Mouse (Mus musculus) bone marrow, adult 2 months (tissue): Measurements from ENCODE around the gene Tmem222. TPM values are rescaled to one million over a fixed set of nuclear protein-coding genes. Genes with fewer than 3 reads are reported as not detected.

Experiments
- H3K27ac ChIP-seq: fragments of 200-500 bp; 2 replicates; pipeline ENCODE4 v1.5.1; 2012; ENCODE audit warnings: low read depth, mild to moderate bottlenecking, control low read depth, inconsistent platforms, low read length; ENCODE audit not compliant: control insufficient read depth, poor library complexity, insufficient read depth
- H3K4me1 ChIP-seq: fragments of 200-500 bp; 2 replicates; pipeline ENCODE4 v1.6.1; 2011; ENCODE audit warnings: low read length; ENCODE audit not compliant: control insufficient read depth, insufficient read depth
- H3K4me3 ChIP-seq: fragments of 200-500 bp; replicated peaks from 2 replicates; pipeline ENCODE3; 2011; ENCODE audit warnings: mild to moderate bottlenecking, low read depth, low read length, control low read depth; ENCODE audit not compliant: control insufficient read depth
- CTCF ChIP-seq: fragments of 200-500 bp; IDR thresholded peaks from 2 replicates; pipeline ENCODE4 v1.5.1; 2011; ENCODE audit warnings: low read length, control low read depth; ENCODE audit not compliant: control insufficient read depth, insufficient read depth
- POLR2A ChIP-seq: fragments of 200-500 bp; IDR thresholded peaks from 2 replicates; pipeline ENCODE4 v1.6.1; 2011; ENCODE audit warnings: low read depth, mild to moderate bottlenecking, control low read depth, low read length, borderline replicate concordance; ENCODE audit not compliant: control insufficient read depth
- WGBS: fragments of 180-500 bp; shearing (Covaris S2); methylation state at CpG from one replicate; pipeline ENCODE4 v1.1.7; 2018; 5-methylcytosine and 5-hydroxymethylcytosine counted together
- polyA plus RNA-seq: library from polyadenylated mRNA; stranded (reverse); fragments of >200 nt; gene quantifications from 2 replicates; pipeline ENCODE4 v1.2.4, GENCODE M21; 2011; ENCODE audit warnings: low replicate concordance; ENCODE audit not compliant: missing spikeins, insufficient read depth, insufficient read length

Tmem222 gene
- polyA plus RNA-seq, 1 experiment, result 38.4 TPM

DNA sequence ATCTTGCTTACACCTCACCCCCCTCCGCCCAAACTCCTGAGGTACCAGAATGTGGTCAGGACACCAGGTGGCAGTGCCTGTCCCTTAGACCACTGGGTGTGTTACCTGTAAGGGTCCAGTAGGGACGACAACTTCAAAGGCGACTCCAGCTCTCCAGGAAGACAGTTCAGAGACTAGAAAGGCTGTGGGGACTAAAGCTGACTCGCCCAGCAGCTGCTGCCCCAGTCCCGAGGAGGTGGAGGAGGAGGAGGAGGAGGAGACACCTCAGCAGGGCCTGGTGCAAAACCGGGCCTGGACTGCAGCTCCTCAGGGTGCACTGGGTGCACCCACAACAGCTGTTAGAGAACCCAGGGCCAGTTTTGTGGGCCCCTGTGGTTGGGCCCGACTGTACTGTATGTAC lies 14.7 kb downstream of the Tmem222 start, which contains the start of gene Sytl1:
Gene Sytl1, minus strand, starts transcription at position 232 of the 400 bp plus-strand sequence.
- WGBS, result 7% methylated on average over 7 of the region's 7 CpGs
- no peak for TF ChIP-seq POLR2A
- peak; percentile 38; the same call in 1 of the 2 replicates for TF ChIP-seq CTCF
- Histone ChIP-seq H3K4me1 (no peaks in the 10 kb centered on the region; the same call in 1 of the 2 replicates), H3K4me3 (peak within 1 kb of the TSS; percentile 66), H3K27ac (peak within 1 kb of the TSS; percentile 66)

DNA sequence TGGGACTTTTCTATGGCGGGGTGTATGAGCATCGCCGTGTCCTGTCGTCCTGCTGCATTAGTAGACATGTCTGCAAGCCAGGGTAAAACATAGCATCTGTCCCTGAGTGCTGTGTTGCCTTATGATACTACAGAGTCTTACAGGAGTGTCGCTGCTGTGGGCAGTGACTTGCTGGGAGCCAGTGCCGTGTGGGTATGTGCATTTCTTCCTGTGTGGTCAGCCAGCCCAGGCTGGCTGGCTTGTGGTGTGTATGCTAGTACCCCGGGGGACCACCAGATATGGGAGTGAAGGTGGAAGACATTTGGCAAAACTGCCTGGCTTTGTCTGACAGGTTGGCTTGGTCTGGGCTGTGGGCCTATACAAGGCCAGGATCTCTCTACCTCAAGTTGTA lies 15.2 kb downstream of the Tmem222 start:
- H3K4me3 ChIP-seq, result peak overlapping the region; percentile 66
- TF ChIP-seq CTCF (no peak), POLR2A (no peak)

DNA sequence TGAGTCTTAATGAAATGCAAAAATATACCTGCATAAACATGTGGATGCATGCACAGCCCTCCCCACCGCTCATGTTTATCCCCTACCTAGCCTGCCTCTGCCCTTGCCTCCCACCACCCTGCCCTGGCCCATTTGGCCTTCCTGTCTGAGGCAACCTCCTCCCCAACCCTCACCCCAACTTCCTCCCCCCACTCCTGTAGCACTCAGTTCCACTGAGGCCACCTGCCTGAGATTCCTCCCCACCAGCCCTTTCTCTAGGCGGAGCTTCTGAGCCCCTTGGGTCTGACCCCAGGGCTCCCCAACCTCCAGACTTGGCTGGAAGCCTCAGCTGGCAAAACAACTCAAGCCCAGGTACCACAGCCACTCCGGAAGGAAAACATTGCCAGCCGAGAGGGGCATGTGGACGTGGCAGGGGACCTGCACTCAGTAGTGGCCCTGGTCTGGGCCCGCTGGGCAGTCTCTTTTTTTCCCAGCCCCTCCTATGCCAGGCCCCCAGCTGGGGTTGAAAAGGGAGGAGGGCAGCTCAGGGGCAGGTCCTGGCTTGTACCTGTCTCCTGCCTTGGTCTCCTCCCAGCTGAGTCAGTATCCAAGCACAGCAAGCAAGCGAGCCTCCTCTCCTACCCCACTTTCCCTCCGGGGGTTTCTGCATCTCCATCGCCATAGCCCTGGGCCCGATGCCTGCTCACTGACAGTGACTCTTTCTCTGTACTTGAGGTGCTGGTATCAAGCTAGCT lies 15.8 kb downstream of the Tmem222 start:
- peak overlapping the region; percentile 66 for H3K4me3 ChIP-seq
- no peaks in the 10 kb centered on the region; the same call in 1 of the 2 replicates for H3K4me1 ChIP-seq
- 8% methylated on average over 10 of the region's 10 CpGs for WGBS
- peak overlapping the region; percentile 66 for H3K27ac ChIP-seq
- no peak for TF ChIP-seq POLR2A
- no peak for TF ChIP-seq CTCF

More for the DNA sequence above, 15.2 kb downstream of the Tmem222 start:
- 9% methylated on average over 7 of the region's 7 CpGs for WGBS
- Histone ChIP-seq H3K4me1 (no peaks in the 10 kb centered on the region; the same call in 1 of the 2 replicates), H3K27ac (peak overlapping the region; percentile 66)

DNA sequence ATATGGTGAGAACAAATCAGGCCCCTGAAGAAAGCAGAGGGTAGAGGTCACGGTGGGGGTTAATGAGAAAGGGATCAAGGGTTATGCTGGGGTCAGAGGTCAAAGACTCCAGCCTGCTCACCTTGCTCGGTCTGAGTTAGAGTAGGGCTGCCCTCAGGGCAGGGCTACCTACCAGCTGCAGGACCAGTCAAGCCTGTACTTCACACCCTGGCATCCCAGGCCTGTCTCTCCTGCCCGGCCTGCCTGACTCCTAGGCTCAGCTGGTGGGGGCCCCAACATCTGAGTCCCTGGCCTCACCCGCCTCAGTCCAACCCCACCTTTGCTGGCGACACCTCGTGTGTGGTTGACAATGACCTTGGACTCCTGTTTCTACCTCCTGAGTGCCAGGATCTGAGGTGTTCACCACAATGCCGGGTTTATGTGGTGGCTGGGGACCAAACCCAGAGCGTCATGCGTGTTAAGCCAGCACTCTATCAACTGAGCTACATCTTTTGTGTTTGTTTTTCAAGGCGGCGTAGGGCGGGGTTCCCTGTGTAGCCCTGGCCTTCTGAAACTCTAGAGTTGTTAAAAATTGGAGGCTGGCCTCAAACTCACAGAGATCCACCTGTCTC lies 19.7 kb downstream of the Tmem222 start:
- Histone ChIP-seq H3K4me1 (no peaks in the 10 kb centered on the region; the same call in 1 of the 2 replicates), H3K27ac (no peak overlapping the region), H3K4me3 (no peak overlapping the region)
- 84% methylated on average over 12 of the region's 12 CpGs for WGBS
- TF ChIP-seq CTCF, result no peak
- no peak for TF ChIP-seq POLR2A

- Histone ChIP-seq H3K4me1 (no peaks in the 10 kb centered on the region; the same call in 1 of the 2 replicates), H3K4me3 (no peak overlapping the region), H3K27ac (no peak overlapping the region)
- TF ChIP-seq CTCF (no peak), POLR2A (no peak)
- WGBS, result 82% methylated on average over 11 of the region's 12 CpGs
These were observed 20.4 kb downstream of the Tmem222 start for GRCm38 (mm10) chr4:133257230-133257629.

- Histone ChIP-seq H3K4me3 (no peak overlapping the region), H3K27ac (no peak overlapping the region), H3K4me1 (no peaks in the 10 kb centered on the region; the same call in 1 of the 2 replicates)
- 91% methylated on average over 24 of the region's 24 CpGs for WGBS
- TF ChIP-seq POLR2A (no peak), CTCF (no peak)
These were observed 20.8 kb downstream of the Tmem222 start for GRCm38 (mm10) chr4:133256820-133257219.

DNA sequence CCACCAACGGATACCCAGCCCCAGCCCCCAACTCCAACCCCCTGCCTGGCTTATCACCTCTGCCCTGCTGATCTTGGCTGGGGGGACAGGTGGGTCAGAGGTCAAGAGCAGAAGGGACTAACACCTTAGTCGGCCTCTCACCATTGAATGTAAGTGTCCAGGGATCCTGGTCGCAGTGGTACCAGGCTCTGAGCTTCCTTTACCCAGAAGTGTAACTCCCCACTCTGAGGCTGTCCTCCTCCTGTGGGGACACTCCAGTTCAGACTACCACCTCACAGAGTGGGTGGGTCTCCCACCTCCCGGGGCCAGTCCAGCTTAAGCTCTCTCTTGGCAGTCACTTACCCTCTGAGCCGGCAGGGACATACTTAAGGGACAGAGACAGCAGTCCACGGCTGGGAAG lies 22.2 kb downstream of the Tmem222 start:
- no peaks in the 10 kb centered on the region for H3K4me1 ChIP-seq
- TF ChIP-seq POLR2A, result no peak
- no peak for TF ChIP-seq CTCF
- H3K4me3 ChIP-seq, result no peak overlapping the region
- WGBS, result 79% methylated on average over 6 of the region's 6 CpGs
- H3K27ac ChIP-seq, result no peak overlapping the region

GRCm38 (mm10) chr4:133253412-133253811 lies 24.2 kb downstream of the Tmem222 start:
- Histone ChIP-seq H3K4me1 (no peaks in the 10 kb centered on the region), H3K27ac (no peak overlapping the region), H3K4me3 (no peak overlapping the region)
- TF ChIP-seq POLR2A, result no peak
- no peak for TF ChIP-seq CTCF
- 87% methylated on average over 12 of the region's 12 CpGs for WGBS
